Mouse (Mus musculus): Measurements from ENCODE around the gene Mef2c. TPM values are rescaled to one million over a fixed set of nuclear protein-coding genes. Genes with fewer than 3 reads are reported as not detected.

Gene Mef2c
- total RNA-seq (2023): 23.0 TPM

GRCm38 (mm10) chr13:83503919-83504318 is at the start of gene Mef2c:
Mef2c (plus strand) TSS chr13:83504034.

